Mouse (Mus musculus): ENCODE results near the gene Lrrc66.
"Not testable (repeated sequence)": the region's sequence is repeated elsewhere in the genome, so short reads cannot be mapped to it uniquely, and the experiment has no call there.

Gene Lrrc66

GRCm38 (mm10) chr5:73613296-73613695, 19.0 kb downstream of the Lrrc66 start:
- DNase-seq (ENCODE audit: low spot score in 2 of 2): no peak

DNA sequence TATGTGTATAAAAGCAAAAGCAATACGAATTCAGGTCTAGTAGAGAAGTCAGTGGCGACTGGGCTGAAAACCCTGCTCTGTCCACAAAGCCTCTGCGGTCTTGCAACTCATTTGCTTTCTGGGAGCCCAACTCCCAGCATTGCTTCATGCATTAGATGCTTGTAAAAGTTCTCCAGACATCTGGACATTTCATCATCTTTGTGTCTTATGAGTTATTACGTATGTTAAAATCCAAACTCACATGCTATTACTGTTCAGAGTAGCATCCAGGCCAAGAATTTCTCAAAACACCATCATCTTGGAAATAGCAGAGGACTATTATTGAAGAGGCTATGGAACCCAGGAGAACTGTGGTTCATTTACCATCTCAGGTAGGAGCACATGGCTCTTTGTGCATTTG, 21.3 kb downstream of the Lrrc66 start:
- no peak for DNase-seq (ENCODE audit: low spot score in 2 of 2)

GRCm38 (mm10) chr5:73604964-73605363, 27.4 kb downstream of the Lrrc66 start:
- no peak for DNase-seq (ENCODE audit: low spot score in 2 of 2)

DNA sequence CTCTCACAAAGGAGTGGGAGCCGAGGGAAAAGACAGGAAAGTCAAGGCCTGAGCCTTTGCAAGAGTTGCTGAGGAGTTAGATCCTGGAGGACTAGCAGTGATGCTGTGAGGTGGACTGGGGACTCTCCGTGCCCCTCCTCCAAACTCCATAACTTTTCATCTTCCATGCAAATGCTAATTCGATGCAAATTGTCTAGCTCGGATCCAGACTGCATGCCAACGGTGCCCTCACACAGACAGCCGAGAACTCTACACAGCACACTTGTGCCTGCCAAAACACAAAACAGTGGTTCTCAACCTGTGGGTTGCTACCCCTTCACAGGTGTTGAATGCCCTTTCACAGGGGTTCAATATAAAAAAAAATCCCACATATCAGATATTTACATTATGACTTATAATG, 27.8 kb downstream of the Lrrc66 start:
- no peak for DNase-seq (ENCODE audit: low spot score in 2 of 2)

DNA sequence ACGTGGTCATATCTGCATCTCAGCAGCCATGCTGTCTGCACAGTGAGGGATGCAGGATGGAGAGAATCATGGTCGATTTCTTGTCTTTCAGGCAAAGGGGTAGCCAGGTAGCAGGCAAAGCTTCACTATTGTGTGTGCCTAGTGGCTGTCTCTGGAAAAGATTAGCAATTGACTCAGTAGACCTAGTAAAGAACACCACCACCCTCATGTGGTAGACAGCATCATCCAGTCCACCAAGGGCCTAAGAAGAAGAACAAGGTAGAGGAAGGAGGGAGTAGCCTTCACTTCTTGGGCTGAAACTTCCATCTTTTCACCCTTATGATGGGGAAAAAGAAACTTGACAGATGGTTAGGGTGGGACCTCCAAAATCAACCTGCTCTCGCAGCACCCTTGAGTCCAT, 29.5 kb downstream of the Lrrc66 start:
- no peak for DNase-seq (ENCODE audit: low spot score in 2 of 2)

DNA sequence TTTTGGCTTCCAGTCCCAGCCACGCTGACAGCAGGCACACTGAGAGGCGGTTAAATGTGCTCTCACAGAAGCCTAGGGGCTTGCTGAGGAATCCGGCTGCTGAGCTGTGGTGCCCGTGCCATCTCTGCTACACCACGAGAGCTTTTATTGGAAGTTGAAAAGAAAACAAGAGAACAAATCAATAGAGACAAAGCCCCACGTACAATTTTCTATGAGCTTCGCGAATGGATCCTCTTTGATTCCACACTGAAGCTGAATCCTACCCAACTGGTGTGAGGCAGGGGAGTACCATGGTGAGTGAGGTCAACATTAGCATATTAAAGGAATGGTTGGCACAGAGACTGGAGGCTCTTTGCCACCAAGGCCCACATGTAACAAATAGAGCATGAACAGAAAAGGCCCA, 31.0 kb downstream of the Lrrc66 start:
- no peak for DNase-seq (ENCODE audit: low spot score in 2 of 2)

GRCm38 (mm10) chr5:73599991-73600390, 32.3 kb downstream of the Lrrc66 start:
- no peak for DNase-seq (ENCODE audit: low spot score in 2 of 2)

- no peak for DNase-seq (ENCODE audit: low spot score in 2 of 2)
These were observed 33.2 kb downstream of the Lrrc66 start for GRCm38 (mm10) chr5:73598943-73599695.

DNA sequence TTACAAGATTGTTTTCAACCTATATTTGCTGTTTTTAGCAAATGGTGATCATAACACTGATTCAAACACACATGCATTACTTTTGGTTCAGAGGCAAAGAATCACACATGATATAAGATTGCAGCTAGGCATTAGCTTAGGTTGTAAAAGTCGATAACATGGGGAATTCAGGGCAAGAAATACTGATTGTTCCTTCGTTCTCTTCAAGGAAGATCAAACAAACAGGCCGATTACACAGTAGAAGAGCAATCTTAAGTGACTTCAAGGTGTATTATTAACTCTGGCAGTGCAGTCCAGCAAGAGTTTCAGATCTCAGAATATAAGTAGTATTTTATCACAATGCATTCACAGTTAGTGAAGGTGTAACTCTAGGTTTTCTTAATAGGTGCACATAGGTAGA, 45.2 kb downstream of the Lrrc66 start:
- DNase-seq (ENCODE audit: low spot score in 2 of 2): no peak

- DNase-seq (ENCODE audit: low spot score in 2 of 2): no peak
These were observed 45.7 kb downstream of the Lrrc66 start for GRCm38 (mm10) chr5:73586597-73586996.

DNA sequence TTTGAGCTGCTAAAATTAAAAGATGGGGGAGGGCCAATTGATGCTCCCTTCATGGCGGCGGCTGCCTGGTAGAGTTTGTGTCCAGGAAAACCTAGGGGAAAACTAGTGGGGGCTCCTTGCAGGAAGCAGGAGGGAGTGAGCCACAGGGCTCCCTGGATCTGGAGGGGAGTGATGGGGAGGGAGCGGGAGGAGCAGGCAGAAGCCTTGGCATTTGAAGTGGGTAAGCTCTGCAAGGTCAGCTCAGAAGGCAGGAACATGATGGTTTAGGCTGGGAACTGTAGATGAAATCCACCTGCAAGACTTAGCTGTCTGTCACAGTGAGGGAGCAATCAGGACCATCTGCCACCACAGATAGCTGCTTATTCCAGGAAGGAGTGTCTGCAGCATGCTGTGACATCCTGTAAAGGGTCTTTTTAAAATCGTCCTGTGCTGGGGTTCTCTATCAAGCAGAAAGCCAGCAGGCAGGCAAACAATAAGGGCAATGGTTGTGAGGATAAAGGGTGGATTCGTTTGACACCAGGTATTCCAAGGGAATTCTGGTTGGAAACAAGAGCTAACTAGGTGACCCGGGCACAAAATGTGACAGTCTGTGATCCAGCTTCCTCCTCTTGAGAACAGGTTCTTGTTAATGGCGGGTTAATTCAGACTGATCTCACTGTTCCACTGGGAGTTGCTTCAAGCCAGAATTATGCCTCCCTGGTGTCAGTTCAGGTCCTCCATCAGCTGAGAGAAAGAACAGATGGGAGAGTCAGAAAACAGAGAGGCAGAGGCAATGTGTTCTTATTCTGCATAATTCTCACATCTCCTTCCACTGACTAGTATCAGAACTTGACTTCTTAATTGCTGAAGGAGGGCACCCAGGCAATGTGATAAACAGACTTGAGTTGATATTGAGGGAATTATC, 46.9 kb downstream of the Lrrc66 start:
- no peak for DNase-seq (ENCODE audit: low spot score in 2 of 2)

- DNase-seq (ENCODE audit: low spot score in 2 of 2): not testable (repeated sequence)
These were observed 48.3 kb downstream of the Lrrc66 start for GRCm38 (mm10) chr5:73584011-73584410.

GRCm38 (mm10) chr5:73578131-73578530, 54.2 kb downstream of the Lrrc66 start:
- DNase-seq (ENCODE audit: low spot score in 2 of 2): no peak

DNA sequence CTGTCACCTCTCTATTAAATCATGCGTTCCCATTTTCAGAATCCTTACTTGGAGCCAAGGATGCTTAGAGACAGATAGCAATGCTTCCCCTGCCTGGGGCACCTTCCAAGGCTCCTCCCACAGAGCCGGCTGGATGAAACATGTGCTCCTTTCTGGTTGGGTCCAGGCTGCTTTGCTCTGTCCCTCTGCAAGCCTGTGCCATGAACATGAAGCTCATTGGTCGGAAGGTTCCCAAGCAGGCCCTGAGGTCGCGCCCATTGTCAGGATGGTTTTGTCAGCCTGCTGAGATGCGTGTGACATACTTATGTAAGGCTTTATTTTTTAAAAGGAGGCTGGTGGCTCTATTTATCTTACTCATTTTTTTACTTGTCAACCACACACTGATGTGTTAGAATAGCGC, 55.6 kb downstream of the Lrrc66 start:
- peak; percentile 43 to 58 for DNase-seq (ENCODE audit: low spot score in 2 of 2)

DNA sequence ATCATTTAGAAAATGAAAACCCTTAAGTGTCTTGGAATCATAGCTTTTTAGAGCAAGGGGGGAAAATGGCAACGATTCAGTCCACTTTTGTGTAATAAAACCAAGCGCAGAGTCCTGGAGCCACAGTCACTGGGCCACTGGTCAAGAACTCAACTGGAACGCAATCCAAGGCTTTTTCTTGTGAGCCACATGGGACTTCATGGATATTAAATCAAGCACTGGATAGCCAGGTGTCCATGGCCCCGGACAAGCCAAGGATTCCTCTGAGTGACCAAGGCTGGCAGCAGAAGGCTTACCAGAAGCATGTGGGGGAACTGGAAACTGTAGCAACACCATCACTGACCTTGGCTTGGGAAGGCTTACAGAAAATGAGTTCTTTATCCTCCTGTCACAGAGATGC, 57.7 kb downstream of the Lrrc66 start:
- no peak for DNase-seq (ENCODE audit: low spot score in 2 of 2)

GRCm38 (mm10) chr5:73573789-73574188, 58.5 kb downstream of the Lrrc66 start:
- DNase-seq (ENCODE audit: low spot score in 2 of 2): no peak

GRCm38 (mm10) chr5:73572846-73573245, 59.5 kb downstream of the Lrrc66 start:
- no peak for DNase-seq (ENCODE audit: low spot score in 2 of 2)

- no peak for DNase-seq (ENCODE audit: low spot score in 2 of 2)
These were observed 60.8 kb downstream of the Lrrc66 start for GRCm38 (mm10) chr5:73571395-73572156.

DNA sequence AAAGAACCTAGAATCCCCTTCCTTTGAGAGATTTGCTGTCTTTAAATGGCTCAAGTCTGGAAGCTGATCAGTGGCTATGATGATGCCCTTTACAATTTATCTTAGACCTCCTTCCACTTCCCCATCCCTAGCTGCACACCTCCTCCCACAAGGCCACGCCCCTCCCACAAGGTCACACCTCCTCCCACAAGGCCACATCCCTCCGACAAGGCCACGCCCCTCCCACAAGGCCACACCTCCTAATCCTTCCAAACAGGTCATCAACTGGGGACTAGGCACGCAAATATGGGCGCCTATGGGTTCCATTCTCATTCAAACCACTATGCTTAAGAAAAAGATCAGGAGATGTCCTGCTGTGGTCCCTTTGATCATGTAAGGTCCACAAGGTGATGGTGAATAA, 63.1 kb downstream of the Lrrc66 start:
- DNase-seq (ENCODE audit: low spot score in 2 of 2): no peak

DNA sequence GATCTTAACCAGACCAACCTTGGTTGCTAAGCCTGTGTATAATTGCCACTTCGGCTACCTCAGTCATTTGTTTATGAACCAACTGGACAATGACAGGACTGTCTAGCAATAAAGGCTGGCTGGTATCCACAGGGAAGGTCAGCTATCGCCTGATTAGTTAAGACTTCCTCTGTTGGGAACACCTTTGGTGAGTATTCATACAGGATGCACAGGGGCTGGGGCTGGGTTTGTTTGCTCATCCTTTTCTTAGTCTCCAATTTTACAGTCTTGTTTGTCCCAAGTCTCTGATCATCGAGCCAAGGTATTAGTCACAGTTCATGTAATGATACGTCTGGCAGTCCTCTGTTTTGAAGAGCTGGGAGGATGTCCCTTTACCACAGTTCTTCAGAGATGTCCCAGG, 65.4 kb downstream of the Lrrc66 start:
- DNase-seq (ENCODE audit: low spot score in 2 of 2): no peak

- no peak for DNase-seq (ENCODE audit: low spot score in 2 of 2)
These were observed 66.2 kb downstream of the Lrrc66 start for GRCm38 (mm10) chr5:73566119-73566518.

- no peak for DNase-seq (ENCODE audit: low spot score in 2 of 2)
These were observed 68.3 kb downstream of the Lrrc66 start for GRCm38 (mm10) chr5:73564038-73564437.

Data from right cerebral cortex, adult 2 months (tissue).